Mouse (Mus musculus) layer of hippocampus, adult 18-20 months (tissue): ENCODE measurements around the gene Olfr487. TPM values are rescaled to one million over a fixed set of nuclear protein-coding genes. Genes with fewer than 3 reads are reported as not detected.
"Not testable (repeated sequence)": the region's sequence is repeated elsewhere in the genome, so short reads cannot be mapped to it uniquely, and the experiment has no call there.

Experiments used
- DNase-seq, 2 experiments: peaks; one replicate each; pipeline ENCODE4 v3.0.0; 2022; ENCODE audit warnings: low spot score in 2 of 2
- long read RNA-seq: library from polyadenylated mRNA; stranded (forward); transcript quantifications from one replicate; pipeline ENCODE4 v2.0.0, GENCODE M21; 2021
- total RNA-seq, 2 experiments: library from RNA; stranded (reverse); gene quantifications; 2 replicates each; pipeline ENCODE4 v1.2.3; 2021

The Olfr487 gene
- not detected for total RNA-seq
- long read RNA-seq: 0 reads

- DNase-seq: not testable (repeated sequence)
Observed at GRCm38 (mm10) chr7:108214536-108214935, at the start of gene Olfr487. Gene Olfr487, minus strand, starts transcription at chr7:108214636.

DNA sequence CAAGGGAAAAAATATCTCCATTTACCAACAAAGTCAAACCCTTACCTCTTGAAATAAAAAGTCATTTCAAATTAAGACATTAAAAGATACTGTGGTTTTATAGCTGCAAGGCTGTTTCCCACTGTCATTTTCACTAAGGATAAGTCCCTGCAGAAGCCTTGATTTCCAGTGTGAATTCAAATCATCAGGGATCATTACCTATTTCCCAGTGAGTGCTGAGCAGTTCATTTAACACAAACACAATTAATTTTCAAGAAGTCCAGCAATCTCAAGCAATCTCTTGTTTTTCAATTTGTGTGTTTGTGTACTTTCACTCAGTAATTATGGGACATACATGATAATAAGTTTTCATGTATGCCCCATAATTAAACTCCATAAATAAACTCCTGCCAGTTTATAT is 43.8 kb upstream of the Olfr487 start, which contains the start of gene Olfr488:
Olfr488 (minus strand) TSS at position 101 of the 400 bp plus-strand sequence.
- no peak for DNase-seq

- DNase-seq: no peak
Observed at GRCm38 (mm10) chr7:108233551-108233950, 19.1 kb upstream of the Olfr487 start.

DNA sequence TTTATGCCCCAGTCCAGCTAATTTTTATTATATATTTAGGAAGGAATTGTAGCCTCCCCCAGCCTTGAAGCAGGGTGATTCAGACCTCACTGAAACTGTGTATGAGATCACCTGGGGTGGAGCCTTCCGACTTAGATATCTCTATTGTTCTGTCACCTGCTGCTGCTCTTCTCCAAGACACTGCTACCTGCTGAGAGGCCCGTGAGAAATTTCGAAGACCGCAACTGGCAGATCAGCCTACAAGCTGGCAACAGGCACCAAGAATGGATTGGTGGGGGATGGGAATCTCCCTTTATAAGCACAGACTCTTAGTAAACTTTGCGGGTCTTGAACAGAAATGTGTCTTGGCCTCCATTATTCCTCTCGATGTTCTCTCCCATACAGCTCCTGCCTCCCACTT is 17.5 kb downstream of the Olfr487 start:
- no peak for DNase-seq

- DNase-seq: not testable (repeated sequence)
Observed at GRCm38 (mm10) chr7:108196337-108196736, 18.1 kb downstream of the Olfr487 start.

DNA sequence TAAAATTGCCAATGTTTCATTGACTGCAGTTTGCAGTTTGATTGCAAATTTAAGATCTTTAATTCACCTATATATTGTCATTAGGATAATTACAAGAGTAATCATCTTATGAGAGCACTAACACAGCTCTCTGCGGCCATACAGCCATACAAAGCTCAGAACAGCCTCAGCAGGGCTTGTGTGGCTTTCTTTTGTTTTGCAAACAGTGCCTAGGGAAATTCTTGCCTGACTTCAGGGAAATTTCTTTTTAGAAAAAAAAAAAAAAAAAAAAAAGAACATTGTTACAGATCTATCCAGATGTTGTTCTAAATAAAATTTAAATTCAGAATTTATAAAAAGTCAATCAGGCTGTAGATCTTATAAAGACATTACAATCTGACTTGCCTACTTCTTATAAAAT is 21.7 kb downstream of the Olfr487 start:
- DNase-seq: not testable (repeated sequence)

- not testable (repeated sequence) for DNase-seq
Observed at GRCm38 (mm10) chr7:108191196-108191595, 23.2 kb downstream of the Olfr487 start.

GRCm38 (mm10) chr7:108185237-108185636 is 29.2 kb downstream of the Olfr487 start:
- DNase-seq: not testable (repeated sequence)

DNA sequence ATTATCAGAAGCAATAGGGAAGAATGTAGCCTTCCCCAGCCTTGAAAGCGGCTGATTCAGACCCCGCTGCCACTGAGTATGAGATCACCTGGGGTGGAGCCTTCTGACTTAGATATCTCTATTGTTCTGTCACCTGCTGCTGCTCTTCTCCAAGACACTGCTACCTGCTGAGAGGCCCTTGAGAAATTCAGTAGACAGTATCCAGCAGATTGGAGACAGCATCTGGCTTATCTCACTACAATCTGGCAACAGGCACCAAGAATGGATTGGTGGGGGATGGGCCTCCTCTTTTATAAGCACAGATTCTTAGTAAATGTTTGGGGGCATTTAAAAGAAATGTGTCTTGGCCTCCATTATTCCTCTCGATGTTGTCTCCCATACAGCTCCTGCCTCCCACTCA is 30.0 kb downstream of the Olfr487 start:
- DNase-seq: not testable (repeated sequence)

DNA sequence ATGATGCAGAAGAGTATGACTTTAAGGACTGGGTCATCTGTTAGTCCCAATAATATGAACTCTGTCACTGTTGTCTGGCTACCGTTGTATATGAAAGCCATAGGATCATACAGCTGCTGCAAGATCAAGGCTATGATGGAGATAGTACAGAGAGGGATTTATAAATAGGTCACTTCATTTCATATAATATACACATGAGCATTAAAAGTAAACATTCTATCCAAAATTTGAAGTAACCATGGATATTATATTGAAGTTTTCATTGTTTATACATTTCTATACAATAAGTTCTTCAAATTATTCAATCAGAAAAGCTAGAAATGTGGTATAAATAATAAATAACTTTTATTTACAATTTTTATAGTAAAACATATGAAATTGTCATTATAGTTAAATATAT is 41.8 kb downstream of the Olfr487 start, which contains the start of gene Olfr486:
Olfr486 (minus strand) TSS at position 101 of the 400 bp plus-strand sequence.
- DNase-seq: not testable (repeated sequence)

DNA sequence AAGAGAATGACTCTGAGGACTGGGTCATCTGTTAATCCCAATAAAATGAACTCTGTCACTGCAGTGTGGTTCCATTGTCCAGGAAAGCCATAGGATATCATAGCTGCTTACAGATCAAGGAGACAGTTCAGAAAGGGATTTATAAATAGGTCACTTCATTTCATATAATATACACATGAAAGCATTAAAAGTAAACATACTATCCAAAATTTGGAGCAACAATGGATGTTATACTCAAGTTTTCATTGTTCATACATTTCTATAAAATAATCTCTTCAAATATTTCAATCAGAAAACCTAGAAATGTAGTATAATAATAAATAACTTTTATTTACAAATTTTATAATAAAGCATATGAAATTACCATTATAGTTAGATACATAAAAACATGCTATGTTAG is 54.7 kb downstream of the Olfr487 start, which contains the start of gene Olfr485:
Olfr485 (minus strand) TSS at position 101 of the 400 bp plus-strand sequence.
- no peak for DNase-seq

Other genes with a start within 250 kb of the Olfr487 start
- gene Olfr476, start 249.8 kb downstream of the Olfr487 start, total RNA-seq: not detected
- not detected for gene Olfr477, start 227.9 kb downstream of the Olfr487 start, total RNA-seq
- not detected for gene Olfr478, start 180.6 kb downstream of the Olfr487 start, total RNA-seq
- gene Olfr479, start 163.9 kb downstream of the Olfr487 start, total RNA-seq: not detected
- gene Olfr480, start 147.3 kb downstream of the Olfr487 start, total RNA-seq: not detected
- not detected for gene Olfr481, start 134.8 kb downstream of the Olfr487 start, total RNA-seq
- gene Olfr482, start 117.0 kb downstream of the Olfr487 start, total RNA-seq: 1 to 10 TPM; 2.1 TPM
- not detected for gene Olfr483, start 113.8 kb downstream of the Olfr487 start, total RNA-seq
- not detected for gene Olfr484, start 87.2 kb downstream of the Olfr487 start, total RNA-seq
- not detected for gene Olfr485, start 54.8 kb downstream of the Olfr487 start, total RNA-seq
- gene Olfr486, start 41.9 kb downstream of the Olfr487 start, total RNA-seq: not detected
- not detected for gene Olfr488, start 43.7 kb upstream of the Olfr487 start, total RNA-seq
- gene Olfr490, start 74.3 kb upstream of the Olfr487 start, total RNA-seq: not detected
- gene Olfr491, start 98.8 kb upstream of the Olfr487 start, total RNA-seq: not detected
- not detected for gene Olfr492, start 109.0 kb upstream of the Olfr487 start, total RNA-seq
- not detected for gene Olfr493, start 132.3 kb upstream of the Olfr487 start, total RNA-seq
- not detected for gene Olfr494, start 150.7 kb upstream of the Olfr487 start, total RNA-seq
- gene Olfr495, start 178.5 kb upstream of the Olfr487 start, total RNA-seq: not detected
- not detected for gene Olfr497, start 205.8 kb upstream of the Olfr487 start, total RNA-seq